Mouse (Mus musculus): Measurements from ENCODE around the gene Nav2.
A peak's percentile ranks its signal among the peaks of the same experiment; 100 is the strongest.

Nav2 gene

DNA sequence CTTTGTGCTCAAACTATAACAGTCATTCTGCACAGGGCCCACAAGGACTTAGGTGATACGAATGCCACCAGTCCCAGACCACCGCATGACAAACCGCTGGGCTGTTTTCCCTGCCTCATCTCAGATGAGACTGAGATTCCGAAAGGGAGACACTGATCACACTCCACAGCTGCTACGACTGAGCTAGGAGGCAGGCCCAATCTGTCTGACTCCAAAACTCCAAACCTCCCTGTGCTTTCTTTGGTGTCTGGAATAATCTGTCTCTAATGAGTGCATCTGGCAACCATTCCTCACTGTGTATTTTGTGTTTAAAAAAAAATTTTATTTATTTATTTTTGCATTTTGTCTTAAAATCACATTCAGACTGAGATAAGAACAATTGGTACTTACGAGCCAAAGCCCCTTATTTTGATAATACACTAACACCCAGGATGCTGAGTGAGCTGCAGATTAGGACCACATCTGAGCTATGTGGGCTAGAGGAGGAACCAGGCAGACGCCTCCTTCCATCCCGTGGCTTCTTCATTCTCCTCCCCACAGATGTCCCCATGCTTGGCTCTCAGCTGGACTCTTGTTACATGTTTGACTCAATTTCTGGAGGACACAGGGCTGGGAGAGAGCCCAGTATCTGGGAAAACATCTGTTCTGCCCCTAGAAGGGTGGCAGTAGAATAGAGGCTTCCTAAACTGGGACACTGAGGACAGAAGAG, 149.9 kb downstream of the Nav2 start:
- DNase-seq: no peak

DNA sequence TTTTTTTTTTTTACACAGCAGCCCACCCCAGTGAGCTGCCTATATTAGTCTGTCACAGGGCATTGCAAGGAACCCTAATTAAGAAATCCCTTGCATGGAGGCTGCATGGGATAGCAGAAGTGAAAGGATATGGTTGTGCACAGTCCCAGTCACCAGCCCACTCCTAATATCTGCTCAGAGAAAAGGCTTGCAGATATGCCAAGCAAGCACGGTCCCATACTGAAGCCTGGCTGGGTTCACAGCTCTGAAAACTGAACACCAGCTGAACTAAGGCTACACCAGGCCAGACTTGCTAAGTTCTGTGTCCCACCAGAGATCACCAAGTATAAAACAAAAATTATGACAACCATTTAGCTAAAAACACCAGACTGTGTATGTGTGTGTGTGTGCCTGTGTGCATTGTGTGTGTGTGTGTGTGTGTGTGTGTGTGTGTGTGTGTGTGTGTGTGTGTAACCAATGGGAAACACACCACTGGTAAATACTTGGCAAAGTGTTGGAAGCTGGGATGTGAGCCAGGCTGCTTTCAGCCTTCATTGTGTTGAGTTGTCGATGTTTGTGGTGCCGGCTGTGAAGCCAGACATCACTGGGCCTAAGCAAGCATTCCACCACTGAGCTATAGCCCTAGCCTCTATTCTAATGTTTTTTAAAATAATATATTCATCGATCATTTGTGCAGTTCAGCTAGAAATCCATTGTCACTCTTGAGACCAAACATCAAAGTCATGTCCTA, 156.4 kb downstream of the Nav2 start:
- DNase-seq: peak in 1 of 2 experiments; percentile 49

DNA sequence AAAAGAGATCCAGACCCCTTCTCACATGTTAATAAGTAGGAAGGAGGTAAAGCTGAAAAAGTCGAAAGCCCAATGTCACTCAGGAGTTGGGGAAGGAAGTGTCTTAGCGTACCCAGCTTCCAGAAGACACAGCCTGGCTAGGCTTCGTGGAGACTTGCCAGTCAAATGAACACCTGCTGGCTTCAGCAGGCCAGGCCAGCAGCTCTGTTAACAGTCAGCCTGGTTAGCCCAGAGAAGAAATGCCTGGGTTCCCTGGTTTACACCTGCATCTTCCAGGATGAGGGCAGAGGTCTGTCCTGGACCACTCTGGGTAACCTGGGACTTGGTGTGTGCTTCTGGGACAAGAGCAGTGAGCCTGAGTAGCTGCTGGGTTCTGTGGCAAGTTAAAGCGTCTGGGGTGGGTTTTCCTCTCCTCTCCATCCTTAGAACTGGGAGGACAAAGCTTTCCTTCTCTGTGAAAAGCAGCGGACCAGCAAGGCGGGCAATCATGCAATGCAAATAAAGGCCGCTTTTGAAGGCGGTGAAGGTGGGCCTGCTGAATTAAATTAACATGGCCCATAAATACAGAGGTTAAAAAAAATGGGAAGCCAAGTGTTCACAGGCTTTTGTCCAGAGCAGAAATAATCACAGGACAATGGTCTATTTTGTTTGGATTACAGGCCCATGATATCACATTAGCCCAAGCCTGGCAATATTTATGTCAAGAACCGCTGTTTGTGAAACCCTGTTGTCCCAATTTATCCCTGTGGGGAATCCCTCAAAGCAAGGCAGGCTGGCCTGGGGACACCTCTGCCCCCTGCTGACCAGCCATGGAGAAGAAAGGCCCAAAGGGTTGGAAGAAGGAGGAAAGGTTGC, 157.3 kb downstream of the Nav2 start:
- peak; percentile 80 to 88 for DNase-seq

DNA sequence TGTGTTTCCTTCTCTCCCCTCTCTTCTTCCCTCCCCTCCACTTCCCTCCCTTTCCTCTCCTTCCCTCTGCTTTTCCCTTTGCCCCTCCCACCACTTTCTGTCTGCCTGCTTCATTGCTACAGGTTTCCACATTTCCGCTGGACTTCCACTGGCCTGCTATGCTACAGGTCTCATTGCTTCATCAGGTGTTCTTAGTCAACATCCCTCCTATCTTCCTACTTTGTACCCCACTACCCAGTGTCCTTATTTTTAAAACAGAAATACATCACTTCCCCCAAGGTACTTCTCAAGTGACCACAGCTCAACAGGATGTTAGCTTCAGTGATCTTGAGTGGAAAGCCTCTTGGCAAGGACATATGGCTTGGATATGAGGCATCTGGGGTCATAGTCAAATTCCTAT, 158.3 kb downstream of the Nav2 start:
- no peak for DNase-seq

DNA sequence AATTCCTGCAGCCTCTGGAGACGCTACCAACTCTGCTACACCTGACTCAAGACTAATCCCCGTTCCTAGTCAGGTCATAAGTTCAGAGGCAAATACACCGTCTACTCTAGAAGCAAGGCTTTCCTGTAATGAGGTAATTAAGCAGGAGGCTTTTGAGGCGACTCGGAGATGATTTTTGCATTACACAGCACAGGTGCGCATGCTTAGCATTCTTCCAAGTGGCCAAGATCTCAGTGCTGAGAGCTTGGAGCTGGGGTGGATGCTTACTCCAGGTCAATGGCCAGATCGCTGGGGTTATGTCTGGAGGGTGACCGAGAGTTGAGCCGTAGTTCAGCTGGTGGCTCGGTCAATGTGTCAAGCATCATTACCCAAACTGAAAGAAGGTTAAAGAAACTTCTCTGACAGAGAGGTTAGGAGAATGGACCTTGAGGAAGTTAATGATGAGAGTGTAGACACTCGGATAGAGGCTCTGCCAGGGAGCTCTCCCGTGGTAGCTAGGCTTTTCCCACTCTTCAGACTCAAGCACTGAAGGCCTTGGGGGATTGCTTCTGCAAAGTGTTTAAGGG, 161.0 kb downstream of the Nav2 start:
- DNase-seq: no peak

DNA sequence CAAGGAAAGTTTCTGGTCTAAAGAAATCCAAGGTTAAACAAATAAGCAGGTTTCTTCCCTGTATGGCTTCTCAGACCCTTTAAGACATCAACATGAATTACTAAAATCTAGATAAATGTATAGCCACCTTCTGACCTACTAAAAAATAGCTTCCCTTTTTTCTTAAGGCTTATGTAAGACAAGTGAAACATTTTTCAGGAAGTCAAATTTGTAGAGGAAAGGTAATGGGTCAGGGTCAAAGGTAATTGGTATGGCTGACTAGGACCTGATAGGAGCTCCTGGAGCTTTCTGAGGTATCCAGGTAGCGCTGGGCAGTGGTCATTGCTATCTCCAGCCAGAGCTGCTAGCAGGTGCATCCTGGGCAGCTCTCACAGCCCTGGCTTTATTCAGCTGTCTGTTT, 162.1 kb downstream of the Nav2 start:
- no peak for DNase-seq

DNA sequence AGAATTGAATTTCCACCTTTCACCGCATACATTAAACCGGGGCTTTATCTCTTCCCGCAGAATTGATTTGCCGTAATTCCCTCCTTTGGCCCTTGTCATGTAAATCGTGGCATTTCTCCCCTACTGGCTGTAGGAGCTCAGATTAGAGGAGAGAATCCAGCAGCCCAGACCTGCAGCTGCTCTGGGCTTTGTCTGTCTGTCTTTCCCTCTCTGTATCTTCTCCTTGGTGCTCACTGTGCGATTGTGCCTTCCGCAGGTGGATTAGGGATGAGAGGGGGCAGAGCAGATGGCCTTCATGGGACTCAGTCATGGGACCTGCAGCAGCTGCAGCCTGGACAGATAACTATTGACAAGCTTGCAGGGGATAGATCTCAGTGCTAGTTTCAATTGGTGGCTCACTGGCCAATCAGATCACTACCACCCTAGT, 162.6 kb downstream of the Nav2 start:
- DNase-seq: no peak

DNA sequence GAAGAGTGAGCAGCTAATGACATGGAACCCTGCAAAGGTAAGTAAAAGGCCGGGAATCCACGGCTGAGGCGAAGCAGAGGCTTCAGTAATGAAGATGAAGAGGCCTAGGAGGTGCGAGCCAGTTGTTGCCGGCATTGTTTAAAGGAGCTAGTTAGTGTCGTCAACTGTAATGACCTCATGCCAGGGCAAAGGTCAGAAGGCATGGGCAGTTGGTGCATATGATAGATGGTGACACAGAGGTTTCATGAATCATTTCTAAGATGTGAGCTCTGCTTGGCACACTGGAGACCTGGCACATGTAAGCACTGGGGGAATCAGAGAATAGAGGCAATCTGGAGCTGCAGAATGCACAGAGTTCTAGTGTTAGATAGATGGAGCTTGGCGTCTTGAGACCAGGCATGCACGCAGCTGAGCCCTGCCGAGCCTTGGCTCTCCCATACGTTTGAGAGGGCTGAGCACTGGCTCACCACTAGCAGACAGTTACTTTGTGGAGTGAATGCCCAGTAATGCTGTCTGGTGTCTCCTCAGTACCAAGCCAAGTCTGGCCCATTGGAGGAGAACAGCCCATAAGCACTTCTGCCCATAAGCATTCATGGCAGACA, 166.9 kb downstream of the Nav2 start:
- no peak for DNase-seq

DNA sequence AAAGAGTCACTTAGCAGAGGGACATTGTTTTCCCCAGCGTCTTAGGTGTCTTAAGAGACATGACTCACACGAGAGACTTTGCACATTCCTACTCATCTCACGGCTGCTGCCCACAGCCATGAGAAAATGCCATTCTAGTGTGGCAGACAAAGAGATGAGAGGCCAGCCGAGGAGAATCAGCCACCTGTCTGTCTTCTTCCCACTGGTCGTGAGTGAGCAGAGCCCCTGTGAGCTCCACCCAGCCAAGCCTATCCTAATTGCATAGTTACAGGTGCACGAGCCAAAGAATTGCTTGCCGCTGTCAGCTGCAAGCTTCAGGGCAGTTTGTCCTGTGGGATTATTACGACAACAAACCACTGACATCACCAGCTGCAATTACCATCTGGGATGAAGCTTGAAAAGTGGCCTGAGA, 167.8 kb downstream of the Nav2 start:
- no peak for DNase-seq

DNA sequence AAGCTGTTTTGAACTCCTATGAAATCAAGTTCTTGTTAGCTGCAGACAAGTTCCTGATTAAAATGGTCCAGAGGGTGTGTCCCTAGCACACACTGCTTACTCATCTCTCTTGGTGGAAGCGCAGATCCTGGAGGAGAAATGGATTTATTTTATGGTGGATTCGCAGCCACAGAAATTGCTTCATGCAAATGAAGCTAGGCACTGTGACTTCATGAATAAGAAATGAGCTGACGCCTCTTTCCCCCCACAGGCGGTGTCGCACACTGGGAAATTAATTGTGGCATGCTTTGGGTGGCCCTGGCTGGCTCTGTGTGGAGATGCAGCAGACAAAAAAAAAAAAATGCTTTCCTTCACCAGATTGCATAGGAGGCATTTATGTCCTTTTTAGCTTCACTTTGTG, 170.4 kb downstream of the Nav2 start:
- DNase-seq: no peak

DNA sequence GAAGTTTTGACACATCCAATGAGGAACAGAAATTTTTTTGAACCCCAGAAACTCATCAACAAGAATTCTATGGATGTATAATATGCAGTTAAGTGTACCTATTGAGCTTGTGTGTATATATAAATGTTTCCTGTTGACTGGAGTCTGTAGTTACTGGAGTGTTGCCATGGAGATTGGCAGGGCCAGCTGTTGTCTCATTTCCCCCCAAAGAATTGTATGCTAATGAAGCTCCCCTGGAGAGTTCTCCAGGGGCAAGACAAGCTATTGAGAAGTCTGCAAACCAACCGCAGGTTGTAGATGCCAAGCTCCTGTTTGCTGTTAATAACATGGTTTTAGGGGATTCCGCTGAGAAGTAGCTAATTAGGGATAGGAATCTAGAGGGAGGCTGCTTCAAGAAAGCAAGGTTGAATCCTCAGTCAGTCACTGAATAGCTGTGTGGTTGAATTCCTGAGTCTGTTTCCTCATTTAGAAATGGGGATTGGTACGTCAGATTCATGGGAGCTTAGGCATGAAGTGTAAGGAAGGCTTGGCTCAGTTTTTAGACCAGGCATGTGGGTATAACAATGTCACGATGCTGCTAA, 174.2 kb downstream of the Nav2 start:
- DNase-seq: no peak

DNA sequence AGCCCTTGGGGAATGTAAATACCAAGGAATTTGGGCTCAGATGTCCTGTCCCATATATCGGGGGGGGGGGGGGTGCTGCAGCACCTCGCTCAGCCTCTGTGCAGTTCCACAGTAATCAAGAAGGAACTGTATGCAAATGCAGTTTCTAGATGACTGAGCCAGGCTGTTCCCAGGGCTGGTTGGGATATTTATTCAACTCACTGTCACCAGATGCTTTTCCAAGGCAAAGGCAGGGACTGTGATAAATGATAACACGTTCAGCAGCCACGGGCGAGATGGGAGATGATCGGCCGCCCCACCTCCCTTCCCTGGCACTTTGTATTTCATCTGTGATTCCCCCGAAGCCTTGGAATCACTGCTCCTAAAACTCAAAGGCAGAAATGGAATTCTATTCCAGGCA, 176.3 kb downstream of the Nav2 start:
- no peak for DNase-seq

DNA sequence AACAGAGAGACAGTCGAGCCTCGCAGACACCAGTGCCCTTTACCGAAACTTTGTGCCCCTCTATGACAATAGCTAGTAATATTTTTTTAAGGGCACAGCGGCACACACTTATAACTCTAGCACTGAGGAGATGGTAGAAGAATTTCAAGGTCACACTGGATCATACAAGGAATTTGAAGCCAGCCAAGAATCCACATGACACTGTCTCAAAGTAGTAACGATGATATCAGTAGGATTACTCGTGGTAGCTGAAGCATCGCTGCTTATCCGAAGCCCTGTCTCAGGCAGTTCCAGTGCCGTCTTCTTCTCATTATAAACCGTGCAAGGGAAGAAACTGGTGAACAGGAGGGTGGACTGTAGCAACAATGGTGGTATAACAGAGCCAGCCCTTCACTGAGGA, 177.2 kb downstream of the Nav2 start:
- no peak for DNase-seq

DNA sequence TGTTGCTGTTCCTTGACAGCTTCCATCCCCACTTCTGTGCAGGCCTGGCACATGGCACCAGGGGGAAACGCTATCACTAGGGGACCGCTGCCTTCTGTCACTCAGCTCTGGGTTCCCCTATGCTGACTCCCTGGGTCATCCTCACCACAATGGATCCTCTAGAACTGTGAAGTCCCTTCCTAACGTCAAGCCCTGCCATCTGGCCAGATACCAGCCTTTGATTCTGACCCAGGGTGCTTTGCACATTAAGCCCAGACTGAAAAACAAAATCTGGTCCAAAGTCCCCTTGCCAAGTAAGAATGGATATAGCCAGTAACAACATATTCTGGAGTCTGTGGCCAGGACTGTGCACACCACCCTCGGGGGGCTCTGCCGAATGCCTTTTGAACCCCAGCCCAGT, 178.6 kb downstream of the Nav2 start:
- DNase-seq: peak; percentile 56 to 57

DNA sequence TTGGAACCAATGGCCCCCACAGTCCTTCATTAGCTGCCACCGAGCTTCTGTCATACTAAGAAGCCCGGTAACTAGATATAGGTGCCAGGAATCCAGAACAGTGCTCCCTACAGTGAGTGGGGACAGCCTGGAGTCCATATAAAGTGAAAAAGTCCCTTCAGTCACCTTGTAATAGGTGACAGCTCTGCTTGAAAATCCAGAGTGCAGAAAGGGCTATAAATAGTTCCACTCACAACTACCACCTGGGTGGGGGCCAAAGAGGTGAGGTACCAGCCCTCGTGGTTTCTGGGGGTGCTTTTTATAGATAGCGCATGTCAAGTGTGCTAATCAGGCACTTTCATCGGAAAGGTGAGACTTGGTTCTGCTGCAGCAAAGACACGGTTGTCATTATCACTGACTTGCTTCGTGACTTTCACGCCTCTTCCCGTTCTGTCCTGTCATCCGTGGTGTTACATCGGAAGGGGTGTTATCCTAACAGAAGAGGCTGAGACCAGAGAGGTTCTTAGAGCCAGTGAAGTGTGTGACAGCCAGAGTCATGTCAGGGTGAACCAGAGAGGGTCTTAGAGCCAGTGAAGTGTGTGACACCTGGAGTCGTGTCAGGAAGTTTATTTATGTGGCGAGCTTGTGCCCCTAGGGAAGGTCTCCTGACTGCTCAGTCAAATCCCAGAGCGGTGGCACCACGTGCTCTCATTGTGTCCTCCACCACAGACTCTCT, 179.8 kb downstream of the Nav2 start:
- no peak for DNase-seq

DNA sequence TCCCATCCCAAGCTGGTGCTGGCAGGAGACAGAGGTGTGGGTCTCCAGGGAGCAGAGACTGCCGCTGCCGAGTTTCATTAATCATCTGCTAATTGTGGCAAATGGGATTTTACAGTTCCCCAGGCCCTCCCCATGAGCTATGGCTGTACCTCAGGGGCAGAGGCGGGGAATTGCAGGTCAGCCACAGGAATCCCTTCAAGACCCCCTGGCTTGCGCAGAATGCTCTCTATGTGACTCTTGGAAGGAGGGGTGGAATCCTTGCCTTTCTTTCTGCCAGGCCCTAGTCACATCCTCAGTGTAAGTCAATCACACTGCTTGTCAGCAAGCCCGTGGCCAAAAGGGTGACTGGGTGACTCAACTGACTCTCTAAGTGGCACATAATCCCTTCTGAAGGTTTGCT, 182.9 kb downstream of the Nav2 start:
- no peak for DNase-seq

DNA sequence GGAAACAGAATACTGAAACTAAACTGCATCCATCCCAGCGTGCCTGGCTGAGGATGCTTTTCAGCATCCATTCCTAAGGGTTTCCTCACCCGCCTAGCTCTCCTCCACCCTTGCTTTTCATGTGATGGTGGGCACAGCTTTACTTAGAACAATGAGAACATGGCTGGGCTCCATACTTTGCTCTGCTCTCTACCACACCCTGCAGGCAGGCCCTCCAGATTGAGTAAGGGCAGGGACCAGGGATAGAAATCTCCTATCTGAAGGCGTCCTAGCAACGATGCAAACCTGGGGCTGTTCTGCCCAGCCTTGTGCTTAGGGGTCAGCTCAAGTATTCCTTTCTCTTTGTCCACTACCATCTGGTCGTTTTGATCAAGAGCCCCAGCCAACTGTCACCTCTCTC, 183.4 kb downstream of the Nav2 start:
- no peak for DNase-seq

DNA sequence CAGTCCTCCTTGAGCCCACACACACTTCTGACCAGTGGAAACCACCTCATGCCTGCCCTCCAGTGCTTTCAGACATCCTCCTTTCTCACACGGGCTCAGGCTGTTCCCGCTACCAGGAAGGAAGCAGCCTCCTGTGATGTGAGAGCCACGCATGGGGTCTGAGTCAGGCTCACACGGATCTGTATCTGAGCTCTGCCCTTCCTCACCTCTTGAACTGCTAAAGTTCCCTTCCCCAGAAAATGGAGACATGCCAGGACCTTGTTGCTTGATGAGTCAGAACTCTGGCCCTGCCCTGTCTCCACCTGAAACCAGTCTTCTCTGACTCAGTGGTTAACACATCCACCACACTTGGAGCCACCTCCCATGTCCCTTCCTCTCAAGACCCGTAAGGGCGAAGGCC, 185.1 kb downstream of the Nav2 start:
- no peak for DNase-seq

DNA sequence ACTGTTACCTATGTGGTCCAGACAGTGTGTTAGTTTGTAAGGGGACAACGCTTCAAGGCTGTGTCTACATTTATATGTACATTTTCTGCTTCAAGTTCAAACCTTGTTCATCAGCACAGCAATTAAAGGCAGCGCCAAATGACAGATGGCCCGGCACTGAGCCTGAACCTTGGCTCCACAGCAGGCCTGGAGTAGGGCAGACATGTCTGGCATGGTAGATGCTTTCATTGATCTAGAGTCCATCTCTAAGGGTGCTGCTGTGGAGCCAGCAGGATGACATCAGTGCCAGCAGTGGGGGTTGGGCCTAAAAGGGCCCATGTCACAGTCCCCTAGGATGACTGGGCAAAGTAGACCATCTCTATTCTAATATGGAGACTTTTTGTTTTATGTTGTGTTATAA, 186.0 kb downstream of the Nav2 start:
- DNase-seq: peak; percentile 86 to 87

DNA sequence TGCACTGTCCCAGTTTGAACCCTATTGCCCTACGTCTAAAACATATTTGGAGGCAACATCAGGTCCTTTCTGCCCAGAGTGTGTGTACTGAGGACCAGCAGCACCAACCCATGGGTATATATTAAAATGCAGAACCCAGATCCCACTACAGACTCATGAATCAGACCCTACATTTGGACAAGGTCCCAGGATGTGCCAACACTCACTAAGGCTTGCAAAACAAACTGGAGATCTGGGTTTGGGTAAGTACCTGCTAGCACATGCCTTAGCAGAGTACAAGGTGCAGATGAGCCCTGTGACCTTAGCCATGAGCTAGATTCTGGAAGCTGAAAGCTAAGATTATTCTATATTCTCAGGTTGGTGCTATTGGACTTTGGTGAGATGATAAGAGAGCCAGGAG, 192.8 kb downstream of the Nav2 start:
- no peak for DNase-seq

DNA sequence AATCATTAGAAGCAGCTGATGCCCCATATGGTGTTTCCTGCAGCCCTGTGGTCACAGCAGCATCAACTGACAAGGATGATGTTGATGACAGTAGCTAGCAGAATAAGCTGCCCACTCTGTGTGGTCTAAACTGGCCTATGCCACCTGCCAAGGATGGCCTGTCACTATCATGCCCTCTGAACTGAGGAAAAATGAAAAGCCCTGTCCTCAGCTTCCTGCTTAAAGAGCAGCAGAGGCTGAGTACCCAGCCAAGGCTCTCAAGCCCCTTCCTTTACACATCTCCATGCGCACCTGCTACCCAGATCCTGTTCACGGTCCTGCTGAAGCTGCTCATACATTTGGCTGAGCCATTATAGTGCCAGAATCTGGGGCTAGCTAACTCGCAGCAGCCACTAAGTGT, 193.7 kb downstream of the Nav2 start:
- no peak for DNase-seq

DNA sequence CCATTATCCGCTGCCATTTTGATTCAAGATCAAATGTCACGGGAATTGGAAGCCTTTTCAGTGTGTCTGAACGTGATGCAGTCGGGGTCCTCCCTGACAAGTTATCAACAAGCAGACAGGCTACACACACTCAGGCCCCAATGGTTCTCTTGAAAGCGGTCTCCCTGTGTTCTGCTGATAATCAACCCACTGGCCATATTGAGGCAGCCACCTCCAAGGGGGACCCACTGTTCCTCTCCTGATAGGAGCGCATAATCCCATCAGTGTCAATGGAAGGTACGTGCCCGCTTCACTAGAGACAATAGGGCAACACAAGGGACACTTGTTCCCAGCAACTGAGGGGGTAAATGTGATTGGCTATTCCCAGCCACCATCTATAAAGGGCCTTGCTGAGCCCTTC, 195.9 kb downstream of the Nav2 start:
- no peak for DNase-seq
